Mouse (Mus musculus): ENCODE results near the gene Fgr.
A peak's percentile ranks its signal among the peaks of the same experiment; 100 is the strongest.
"Not testable (repeated sequence)": the region's sequence is repeated elsewhere in the genome, so short reads cannot be mapped to it uniquely, and the experiment has no call there.

Fgr gene

GRCm38 (mm10) chr4:132997469-132998237 lies 23.8 kb downstream of the Fgr start:
- DNase-seq: no peak

- peak; percentile 62 for DNase-seq
Observed at GRCm38 (mm10) chr4:133002896-133003295, 29.0 kb downstream of the Fgr start.

GRCm38 (mm10) chr4:133003316-133004018 lies 29.6 kb downstream of the Fgr start:
- DNase-seq: no peak

GRCm38 (mm10) chr4:133005233-133005632 lies 31.3 kb downstream of the Fgr start:
- DNase-seq: peak; percentile 66

DNA sequence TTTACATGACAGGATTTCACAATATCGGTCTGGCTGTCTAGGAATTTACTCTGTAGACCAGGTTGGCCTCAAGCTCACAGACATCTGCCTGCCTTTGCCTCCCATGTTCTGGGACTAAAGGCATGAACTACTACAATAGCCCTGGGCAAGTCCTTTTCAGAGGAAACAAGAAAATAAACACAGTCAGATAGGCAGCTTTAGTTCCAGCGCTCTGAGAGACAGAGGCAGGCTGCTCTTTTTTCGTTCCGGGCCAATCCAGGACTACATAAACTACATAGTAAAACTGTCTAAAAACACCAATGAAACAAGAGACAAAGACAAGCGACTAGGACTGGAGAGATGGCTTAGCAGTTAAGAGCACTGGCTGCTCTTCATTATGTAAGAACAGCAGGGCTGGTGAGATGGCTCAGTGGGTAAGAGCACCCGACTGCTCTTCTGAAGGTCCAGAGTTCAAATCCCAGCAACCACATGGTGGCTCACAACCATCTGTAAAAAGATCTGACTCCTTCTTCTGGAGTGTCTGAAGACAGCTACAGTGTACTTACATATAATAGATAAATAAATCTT lies 32.1 kb downstream of the Fgr start:
- DNase-seq: not testable (repeated sequence)

- DNase-seq: no peak
Observed at GRCm38 (mm10) chr4:133007513-133008380, 33.9 kb downstream of the Fgr start.

- peak; percentile 77 for DNase-seq
Observed at GRCm38 (mm10) chr4:133009131-133009530, 35.2 kb downstream of the Fgr start.

DNA sequence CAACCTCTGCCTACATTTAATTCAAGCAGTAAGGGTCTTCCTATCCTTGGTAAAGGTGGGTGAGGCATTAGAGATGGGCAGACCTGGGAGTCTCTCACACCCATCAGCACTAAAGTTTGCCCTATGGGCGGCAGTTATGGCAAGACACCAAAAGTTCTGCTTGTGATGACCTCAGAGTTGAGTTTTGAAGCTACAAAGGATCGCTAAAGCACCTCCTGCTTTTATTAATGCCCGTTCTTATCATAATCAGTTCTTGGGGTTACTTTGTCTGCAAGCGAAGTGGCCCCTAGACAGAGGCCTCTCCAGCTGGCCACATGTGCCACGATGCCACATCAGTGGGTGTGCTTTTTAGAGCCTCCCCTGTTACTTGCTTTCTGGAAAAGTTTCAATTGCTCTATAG lies 35.8 kb downstream of the Fgr start:
- no peak for DNase-seq

DNA sequence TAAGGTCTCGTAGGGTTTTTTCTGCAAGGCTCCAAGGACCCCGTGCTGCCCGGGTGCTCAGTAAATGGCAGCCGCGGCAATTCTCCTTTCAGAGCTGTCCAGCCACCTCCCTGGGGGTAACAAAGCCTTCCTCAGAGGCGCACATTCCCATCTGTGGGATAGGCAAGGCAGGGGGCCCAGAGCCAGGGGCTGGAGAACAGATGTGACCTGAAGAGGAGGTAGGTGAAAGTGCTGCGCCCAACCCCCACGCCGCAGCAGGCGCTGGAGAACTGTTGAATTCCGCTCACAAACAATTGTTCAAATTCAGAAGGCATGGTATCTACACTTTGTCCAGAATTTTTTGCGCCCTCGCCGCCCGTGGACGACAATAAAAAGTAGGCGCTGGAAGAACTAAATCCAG lies 36.7 kb downstream of the Fgr start:
- peak; percentile 31 for DNase-seq

GRCm38 (mm10) chr4:133011028-133011820 lies 37.3 kb downstream of the Fgr start, which contains the start of gene Ahdc1:
TSS of gene Ahdc1 (plus strand) at chr4:133011260.
- DNase-seq: peak; percentile 93

DNA sequence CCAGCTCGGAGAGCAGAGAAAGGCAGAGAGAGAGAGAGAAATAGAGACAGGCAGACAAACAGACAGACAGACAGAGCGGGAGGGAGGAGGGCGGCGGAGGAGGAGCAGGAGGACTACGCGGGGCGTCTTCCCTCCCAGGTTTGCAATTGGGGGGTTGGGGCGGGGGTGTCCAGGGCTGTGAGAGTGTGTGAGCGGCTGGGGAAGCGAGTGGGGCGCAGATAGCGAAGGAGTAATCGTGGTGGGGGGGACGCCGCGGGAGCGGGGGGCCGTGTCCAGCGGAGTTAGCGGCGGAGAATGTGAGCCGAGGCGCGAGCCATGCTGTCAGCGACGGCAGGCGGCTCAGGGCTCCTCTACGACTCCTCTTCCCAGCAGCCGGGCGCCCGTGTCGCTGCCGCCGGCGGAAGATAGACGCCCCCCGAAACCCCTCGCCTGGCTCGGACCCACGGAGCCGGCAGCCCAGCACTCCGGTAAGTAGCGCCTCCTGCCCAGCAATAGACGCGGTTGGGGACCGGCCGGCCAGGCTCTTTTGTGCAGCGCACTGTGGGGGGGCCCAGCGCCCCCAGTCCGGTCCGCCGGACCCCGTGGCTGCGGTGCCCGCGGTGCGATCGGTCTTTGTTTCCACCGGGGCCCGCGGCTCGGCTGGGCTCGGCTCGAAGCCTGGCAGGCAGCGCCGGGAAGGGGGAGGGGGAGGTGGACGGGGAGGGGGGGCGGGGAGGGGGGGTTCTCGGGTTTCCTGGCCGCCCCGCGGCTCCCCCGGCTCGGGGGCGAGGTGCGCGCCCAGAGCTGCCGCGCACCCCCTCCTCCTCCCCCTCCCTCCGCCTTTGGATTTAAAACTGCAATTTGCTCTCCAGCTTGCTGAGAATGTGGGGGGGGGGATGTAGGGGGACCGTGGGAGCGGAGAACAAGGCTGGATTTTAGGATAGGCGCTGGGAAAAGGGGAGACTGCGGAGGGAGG lies 38.2 kb downstream of the Fgr start:
- DNase-seq: peak; percentile 66

DNA sequence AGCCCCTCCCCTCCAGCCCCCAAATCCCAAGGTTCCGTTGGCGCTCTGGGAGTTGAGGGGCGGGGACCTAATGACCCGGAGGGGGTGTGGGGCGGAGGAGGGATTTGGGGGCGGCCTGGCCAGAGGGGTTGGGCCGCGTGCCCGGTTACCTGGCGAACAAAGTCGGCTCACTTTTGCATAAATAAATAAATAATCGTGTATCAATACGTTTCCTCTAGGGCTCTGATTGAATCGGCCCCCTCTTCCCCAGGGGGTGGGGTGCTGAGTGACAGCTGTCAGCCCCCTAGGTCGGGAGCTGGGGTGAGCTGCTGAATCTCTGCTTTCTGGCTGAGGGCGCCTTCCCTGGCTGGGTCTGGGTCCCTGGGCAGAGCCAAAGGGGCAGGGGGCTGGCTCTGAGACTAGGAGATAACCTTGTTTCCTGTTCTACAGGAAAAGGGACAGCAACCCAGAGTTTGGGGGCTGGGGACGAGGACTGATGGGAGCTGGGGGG lies 38.9 kb downstream of the Fgr start:
- DNase-seq: peak; percentile 55

DNA sequence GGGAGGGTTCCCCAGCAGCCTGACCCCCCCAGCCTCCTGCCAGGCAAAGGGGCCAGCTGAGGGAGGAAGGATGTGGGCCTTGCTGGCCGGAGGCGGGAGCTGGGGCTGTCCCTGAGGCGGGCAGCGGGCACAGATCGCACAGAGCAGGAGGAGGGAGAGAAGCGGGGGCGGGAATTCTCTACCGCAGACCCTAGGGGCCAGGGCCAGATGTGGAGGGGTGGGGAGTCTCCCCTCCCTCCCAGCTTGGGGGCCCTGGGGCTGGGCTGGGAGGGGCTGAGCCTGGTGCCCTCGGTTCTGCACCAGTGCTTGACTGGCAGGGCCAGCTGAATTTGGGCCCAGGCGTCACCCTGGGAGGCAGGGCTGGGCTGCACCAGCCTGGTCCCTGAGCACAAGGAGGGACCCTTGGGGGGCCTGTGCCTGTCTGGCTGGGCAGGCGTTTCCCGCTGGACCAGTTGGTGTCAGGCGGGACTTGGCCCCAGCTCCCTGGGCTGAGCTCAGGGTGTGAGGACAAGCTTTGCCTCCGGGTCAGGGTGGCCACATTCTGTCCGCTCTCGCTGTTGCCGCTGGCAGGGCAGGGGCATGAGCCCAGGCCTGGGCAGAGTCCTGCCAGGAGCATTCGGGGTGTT lies 39.5 kb downstream of the Fgr start:
- peak; percentile 35 for DNase-seq

DNA sequence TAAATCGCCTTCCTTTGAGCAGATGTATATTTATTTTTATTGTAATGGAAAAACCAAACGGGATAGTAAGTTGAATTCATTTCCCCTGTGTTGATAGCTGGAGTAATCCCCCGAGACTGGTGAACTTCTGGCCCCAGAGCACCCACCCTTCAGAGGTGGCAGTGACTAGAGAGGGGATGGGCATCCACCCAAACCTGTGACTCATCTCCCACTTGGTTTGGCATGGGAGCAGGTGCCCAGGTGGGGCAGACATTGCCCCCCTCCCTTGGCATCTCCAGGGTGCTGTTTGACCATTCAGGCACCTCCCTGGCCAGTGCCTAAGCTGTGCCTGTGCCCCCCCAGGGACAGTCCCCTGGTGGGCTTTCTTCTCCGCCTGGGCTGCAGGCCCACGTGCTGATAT lies 40.2 kb downstream of the Fgr start:
- no peak for DNase-seq

GRCm38 (mm10) chr4:133014896-133015709 lies 41.2 kb downstream of the Fgr start:
- DNase-seq: no peak

GRCm38 (mm10) chr4:133015710-133016651 lies 42.1 kb downstream of the Fgr start:
- DNase-seq: no peak

DNA sequence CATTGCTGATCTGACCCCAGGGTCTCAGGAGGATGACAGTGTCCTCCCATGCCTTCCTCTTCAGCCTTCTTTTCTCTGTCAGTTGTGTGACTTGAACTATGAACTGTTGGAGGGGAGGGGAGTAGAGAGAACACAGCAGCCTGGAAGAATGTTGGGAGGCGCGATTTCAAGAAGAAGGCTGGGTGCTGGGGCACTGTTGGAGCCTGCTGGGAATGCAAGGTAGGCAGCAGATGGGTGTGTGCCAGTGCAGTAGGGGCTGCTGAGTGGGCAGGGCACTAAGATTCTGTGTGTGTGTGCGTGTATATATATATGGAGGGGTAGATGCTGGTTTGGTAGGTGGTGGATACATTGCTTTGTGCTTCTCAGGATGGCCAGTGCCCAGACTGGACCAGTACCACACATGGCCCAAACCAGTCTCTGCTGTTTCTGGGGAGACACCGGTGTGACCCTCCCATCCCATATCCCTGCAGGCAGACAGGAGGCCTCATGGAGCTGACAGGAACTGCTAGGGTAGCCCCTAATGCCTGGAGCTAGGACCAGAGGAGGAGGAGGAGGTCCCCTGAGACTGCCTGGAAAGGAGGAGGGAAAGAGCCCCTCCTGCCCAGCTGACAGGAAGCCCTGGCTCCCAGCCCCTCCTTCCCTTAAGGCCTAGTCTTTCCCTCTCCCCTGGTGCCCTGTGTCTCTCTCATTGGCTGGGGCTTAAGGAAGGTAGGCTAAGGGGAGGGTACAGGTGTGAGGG lies 43.0 kb downstream of the Fgr start:
- DNase-seq: no peak

Data from right cerebral cortex, postnatal 4 days (tissue).